Mouse (Mus musculus) megakaryocyte, embryonic 14.5 days (primary cell): ENCODE data around the gene Mrps7.

Experiments used
- FLI1 ChIP-seq: IDR thresholded peaks from 2 replicates; pipeline ENCODE4 v1.6.1; 2012; ENCODE audit warnings: low read length, inconsistent platforms, mixed read lengths
- GATA1 ChIP-seq: IDR thresholded peaks from 3 replicates; pipeline ENCODE4 v1.6.1; 2012; ENCODE audit warnings: mixed read lengths, low read length, inconsistent platforms, borderline replicate concordance

- TF ChIP-seq GATA1 (no peak), FLI1 (no peak)
Observed at GRCm38 (mm10) chr11:115644308-115644707, 40.6 kb downstream of the Mrps7 start.
